Mouse (Mus musculus) natural killer cell, adult 2 months (primary cell): Measurements from ENCODE around the gene Wscd2.

ENCODE experiments used
- DNase-seq, 2 experiments: peaks; one replicate each; pipeline ENCODE4 v3.0.0; 2022; ENCODE audit warnings: low spot score in 2 of 2

The Wscd2 gene

DNA sequence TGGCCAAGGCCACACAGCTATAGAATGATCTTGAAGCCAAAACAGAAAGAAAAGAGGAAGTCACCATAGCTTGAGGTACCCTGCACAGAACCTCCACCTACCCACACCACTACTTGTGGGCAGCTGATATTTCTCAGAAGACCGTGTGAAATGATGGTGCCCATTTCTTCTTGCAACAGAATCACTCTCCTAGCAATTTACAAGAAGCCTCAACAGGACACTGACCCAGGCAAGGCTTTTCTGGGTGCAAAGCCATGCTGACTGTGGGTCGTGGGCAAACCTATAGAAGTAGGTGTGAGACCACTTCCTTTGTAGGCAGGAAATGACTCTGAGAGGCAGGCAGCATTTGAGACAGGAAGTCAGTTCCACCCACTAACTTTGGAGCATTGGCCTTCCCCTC is 49.3 kb downstream of the Wscd2 start:
- DNase-seq, result peak; percentile 74 to 87

- no peak for DNase-seq
Observed at GRCm38 (mm10) chr5:113539858-113540257, 49.7 kb downstream of the Wscd2 start.

DNA sequence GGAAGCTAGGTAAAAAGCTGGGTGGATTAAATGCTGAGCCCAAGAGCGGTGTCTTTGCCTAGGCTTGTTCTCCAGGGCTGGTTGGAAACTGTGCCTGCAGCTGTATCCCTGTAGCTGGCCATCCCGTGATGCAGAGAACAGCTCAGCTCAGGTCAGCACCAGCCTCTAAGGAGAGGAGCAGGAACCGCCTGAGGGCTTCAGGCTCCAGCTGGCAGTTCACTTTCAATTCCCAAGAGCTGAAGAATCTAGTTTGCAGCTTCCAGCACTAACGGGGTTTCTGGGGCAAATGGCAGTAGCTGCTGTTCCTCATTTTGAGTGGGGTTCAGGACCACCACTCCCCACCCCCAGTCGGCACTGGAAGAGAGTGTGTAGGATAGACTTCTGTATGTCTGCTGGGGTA is 51.1 kb downstream of the Wscd2 start:
- DNase-seq, result no peak

DNA sequence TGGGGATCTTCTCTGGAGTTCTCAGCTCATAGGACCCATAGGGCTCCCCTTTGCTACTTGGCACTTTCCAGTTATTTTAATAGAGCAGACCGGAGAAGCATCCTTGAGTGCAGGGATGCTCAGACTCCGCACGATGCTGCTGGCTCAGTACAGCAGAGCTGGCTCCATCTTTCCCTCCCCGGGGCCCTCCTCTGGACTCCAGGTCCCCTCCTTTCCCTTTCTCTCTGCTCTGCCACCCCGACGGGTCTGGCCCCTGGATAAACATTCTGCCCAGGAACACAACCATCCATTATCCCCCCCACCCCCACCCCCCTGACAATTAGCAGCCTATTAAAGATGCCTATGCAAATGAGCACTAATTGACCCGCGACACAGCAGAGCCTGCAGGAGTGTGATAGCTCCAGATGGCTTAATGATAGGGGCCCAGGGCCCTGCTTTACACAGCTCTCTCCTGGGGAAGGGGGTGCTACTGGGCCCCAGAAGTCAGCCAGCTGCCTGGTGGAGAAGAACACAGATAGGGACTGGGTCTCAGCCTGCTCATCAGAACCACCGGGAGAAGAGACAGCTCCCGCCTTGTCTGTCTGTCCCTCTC is 52.8 kb downstream of the Wscd2 start:
- no peak for DNase-seq

GRCm38 (mm10) chr5:113547949-113548700 is 58.0 kb downstream of the Wscd2 start:
- DNase-seq, result peak; percentile 41 to 55

- no peak for DNase-seq
Observed at GRCm38 (mm10) chr5:113550249-113550648, 60.1 kb downstream of the Wscd2 start.

GRCm38 (mm10) chr5:113550759-113551158 is 60.6 kb downstream of the Wscd2 start:
- DNase-seq, result no peak

DNA sequence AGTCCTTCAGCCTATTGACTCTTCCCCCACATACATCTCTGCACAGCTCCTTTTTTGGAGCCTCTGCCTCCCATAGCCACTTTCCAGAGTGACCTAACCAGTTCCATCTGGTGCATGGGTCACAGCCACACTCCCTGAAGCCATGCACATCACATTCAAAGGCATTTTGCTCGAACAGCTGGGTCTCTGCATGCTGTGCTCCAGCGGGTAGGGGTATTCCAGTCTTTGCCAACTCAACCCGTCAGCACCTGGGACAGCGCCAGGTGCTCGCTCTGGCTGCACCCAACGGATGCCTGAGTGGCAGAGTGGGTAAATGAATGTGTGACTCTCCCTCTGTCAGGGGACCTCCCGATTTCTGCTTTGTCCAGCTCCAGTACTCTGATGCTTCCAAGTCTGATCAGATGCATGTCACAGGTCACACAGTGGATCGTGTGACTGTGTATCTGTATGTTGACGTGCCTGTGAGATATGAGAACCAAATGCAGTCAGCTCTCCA is 63.3 kb downstream of the Wscd2 start:
- DNase-seq, result no peak

- peak in 1 of 2 experiments; percentile 9 for DNase-seq
Observed at GRCm38 (mm10) chr5:113554095-113554494, 64.0 kb downstream of the Wscd2 start.

GRCm38 (mm10) chr5:113554571-113554970 is 64.4 kb downstream of the Wscd2 start:
- DNase-seq, result no peak

DNA sequence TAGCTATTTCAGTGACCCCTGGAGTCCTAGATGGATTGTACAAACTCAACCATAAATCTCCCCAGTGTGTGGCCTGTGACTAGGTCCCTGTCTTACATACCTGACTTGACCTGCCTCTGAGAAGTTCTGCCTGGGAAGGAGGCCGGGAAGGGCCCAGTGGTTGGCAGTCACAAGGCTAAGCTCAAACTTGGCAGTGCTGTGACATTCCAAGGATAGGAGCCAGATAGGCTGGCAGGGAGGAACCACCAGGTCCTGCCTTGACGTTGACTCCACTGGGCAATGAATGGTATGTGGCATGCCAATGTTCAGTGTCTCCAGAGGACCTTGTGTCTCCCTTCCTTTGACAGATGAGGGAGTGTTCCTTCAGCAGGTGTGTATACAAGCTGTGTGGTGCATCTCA is 65.6 kb downstream of the Wscd2 start:
- DNase-seq, result no peak

DNA sequence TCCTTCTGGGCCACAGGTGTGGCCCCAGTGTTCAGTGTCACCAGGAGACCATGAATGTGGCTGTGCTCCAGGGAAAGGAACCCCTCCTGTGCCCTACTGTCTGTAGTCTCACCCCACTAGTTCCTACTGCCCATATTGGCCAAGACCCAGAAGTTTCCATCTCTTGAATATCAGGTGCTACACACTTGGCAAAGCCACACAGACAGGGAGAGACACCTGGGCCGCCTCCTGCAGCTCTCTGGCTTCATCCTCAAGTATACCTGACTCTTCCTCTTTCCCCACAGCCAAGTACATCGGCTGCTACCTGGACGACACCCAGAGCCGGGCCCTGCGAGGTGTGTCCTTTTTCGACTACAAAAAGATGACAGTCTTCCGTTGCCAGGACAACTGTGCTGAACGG is 67.9 kb downstream of the Wscd2 start:
- no peak for DNase-seq

DNA sequence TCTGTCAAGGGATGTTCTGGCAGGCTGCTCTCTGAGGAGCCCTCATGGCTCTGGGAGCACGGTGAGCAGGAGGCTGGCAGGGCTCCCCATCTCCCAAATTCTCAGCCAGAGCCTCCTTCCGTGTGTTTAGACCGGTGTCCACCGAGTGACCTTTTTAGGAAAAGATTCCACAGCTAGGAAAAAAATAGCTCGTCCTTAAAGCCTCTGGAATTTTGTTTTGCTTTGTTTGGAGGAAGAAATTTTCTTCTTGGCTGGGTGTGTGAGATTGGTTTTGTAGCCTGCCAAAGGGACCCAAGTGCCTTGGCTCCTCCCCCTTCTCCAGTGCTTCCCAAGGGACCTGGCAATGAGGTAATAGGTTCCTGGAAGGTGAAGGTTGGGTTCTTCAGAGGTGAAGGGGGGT is 69.5 kb downstream of the Wscd2 start:
- no peak for DNase-seq

- no peak for DNase-seq
Observed at GRCm38 (mm10) chr5:113564463-113564862, 74.3 kb downstream of the Wscd2 start.

GRCm38 (mm10) chr5:113565101-113565854 is 75.1 kb downstream of the Wscd2 start:
- no peak for DNase-seq

DNA sequence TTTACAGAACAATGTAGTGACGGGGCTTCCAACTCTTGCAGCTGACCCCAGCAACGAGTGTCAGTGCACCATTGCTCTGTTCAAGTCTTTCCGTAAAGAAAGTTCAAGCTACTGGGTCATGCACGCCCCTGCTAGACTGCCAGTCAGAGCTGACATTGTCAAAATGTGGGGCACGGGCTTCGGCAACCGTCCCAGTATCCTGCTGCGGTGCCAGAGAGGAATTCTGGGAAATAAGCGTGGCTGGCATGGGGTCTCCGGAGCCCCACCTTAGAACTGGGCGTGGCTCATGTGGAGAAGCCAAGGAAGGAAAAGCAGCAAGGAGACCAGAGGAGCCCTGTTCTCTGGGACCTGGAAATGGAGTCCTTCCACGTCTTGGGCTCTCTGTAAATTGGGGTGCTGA is 75.7 kb downstream of the Wscd2 start:
- DNase-seq, result no peak

DNA sequence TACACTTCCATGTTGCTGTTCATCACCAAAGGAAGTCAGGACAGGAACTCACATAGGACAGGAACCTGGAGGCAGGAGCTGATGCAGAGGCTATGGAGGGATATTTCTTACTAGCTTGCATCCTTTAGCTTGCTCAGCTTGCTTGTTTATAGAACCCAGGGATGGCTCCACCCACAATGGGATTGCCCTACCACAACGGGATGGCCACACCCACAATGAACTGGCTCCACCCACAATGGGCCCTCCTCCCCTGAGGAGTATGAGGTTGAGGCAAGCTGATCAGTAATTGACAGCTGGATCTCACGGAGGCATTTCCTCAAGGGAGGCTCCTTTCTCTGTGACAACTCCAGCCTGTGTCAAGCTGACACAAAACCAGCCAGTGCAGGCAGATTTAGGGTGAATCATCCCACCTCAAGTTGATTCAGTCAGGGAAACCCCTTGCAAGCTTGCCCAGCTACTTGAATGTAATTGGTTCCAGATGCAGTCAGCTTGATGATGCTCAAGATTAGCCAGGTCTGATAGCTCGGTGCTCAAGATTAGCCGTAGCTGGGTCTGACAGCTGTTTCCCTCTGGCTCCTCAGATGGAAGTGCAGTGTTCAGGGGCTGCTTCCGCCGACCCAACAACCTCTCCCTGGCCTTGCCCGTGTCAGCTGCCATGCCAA is 80.1 kb downstream of the Wscd2 start:
- no peak for DNase-seq

DNA sequence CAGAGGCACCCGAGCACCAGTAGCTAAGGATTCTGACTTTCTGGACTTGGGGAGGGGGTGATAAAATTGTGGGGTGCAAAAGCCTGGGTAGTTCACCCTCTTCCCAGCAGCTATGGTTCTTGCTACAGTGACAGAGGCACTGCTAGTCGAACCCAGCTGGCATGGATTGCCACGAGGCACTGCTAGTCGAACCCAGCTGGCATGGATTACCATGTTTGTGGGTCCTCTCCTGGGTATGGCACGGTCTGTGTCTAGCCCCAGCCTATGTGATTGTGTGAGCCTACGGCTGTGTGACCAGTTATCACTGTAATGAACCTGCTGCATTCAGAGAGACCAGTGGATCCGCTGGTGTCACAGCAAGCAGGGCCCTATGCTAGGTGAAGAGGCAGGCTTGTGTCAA is 87.4 kb downstream of the Wscd2 start:
- no peak for DNase-seq

- no peak for DNase-seq
Observed at GRCm38 (mm10) chr5:113578428-113578827, 88.3 kb downstream of the Wscd2 start.

DNA sequence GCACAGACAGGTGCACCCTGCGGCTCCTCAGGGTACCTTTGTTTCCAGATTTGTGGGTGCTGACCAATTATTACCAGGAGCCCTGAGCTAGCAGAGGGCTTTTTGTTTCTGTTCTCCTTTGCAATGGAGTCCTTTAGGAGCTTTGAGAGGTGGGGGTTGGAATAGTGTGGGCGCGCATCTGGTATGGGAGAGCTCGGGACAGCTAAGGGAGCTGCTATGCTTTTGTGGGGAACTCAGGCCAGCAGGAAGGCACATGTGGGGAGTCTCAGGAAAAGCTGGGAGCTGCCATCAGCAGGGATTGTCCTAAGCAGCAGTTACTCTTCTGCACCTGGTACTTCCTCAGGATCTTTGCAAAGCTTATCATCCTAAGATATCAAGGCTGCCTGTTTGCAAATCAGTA is 89.0 kb downstream of the Wscd2 start:
- no peak for DNase-seq

- no peak for DNase-seq
Observed at GRCm38 (mm10) chr5:113580248-113580647, 90.1 kb downstream of the Wscd2 start.

DNA sequence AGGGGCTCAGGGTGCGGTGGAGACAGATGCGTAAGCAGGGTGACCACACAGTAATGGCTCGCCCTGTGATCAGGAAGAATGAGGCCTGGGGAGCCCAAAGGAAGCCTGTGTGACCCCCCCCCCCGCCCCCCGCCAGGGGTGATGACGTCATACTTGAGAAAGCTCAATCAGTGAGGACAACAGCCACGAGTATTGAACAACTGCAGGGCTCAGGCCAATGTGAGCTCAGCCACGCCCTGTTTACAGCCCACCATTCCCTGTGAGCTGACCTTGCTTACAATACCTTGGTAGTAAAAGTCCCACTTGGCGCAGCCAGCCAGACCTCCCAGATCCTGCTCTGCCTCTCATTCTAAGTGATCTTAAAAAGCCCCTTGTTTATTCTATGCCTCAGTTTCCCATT is 90.7 kb downstream of the Wscd2 start:
- no peak for DNase-seq
